Mouse (Mus musculus): ENCODE results near the gene Akr1b3. TPM values are rescaled to one million over a fixed set of nuclear protein-coding genes. Genes with fewer than 3 reads are reported as not detected.
"Not testable (repeated sequence)": the region's sequence is repeated elsewhere in the genome, so short reads cannot be mapped to it uniquely, and the experiment has no call there.

The Akr1b3 gene
- 266 and 287 TPM in 2 replicates for total RNA-seq (2015)
- 143 and 145 TPM in 2 replicates for total RNA-seq (2017)

GRCm38 (mm10) chr6:34316854-34317771, at the start of gene Akr1b3:
Gene Akr1b3 (minus strand): TSS chr6:34317478.
- ATAC-seq (replicated peaks; ENCODE audit: poor library complexity): peak; percentile 98

- ATAC-seq (replicated peaks; ENCODE audit: poor library complexity): no peak
Observed at GRCm38 (mm10) chr6:34364217-34365136, 47.2 kb upstream of the Akr1b3 start.

- no peak for ATAC-seq (replicated peaks; ENCODE audit: poor library complexity)
Observed at GRCm38 (mm10) chr6:34355841-34356240, 38.6 kb upstream of the Akr1b3 start.

GRCm38 (mm10) chr6:34355349-34355747, 38.1 kb upstream of the Akr1b3 start:
- ATAC-seq (replicated peaks; ENCODE audit: poor library complexity): no peak

- ATAC-seq (replicated peaks; ENCODE audit: poor library complexity): no peak
Observed at GRCm38 (mm10) chr6:34354354-34355348, 37.4 kb upstream of the Akr1b3 start.

- ATAC-seq (replicated peaks; ENCODE audit: poor library complexity): no peak
Observed at GRCm38 (mm10) chr6:34353658-34354353, 36.5 kb upstream of the Akr1b3 start, which contains the start of gene Akr1b8. Gene Akr1b8 (plus strand): TSS chr6:34354119.

GRCm38 (mm10) chr6:34352401-34352800, 35.1 kb upstream of the Akr1b3 start:
- no peak for ATAC-seq (replicated peaks; ENCODE audit: poor library complexity)

GRCm38 (mm10) chr6:34351481-34351880, 34.2 kb upstream of the Akr1b3 start:
- not testable (repeated sequence) for ATAC-seq (replicated peaks; ENCODE audit: poor library complexity)

- no peak for ATAC-seq (replicated peaks; ENCODE audit: poor library complexity)
Observed at GRCm38 (mm10) chr6:34350037-34350699, 32.9 kb upstream of the Akr1b3 start.

- ATAC-seq (replicated peaks; ENCODE audit: poor library complexity): peak; percentile 91
Observed at GRCm38 (mm10) chr6:34346096-34346898, 29.0 kb upstream of the Akr1b3 start.

GRCm38 (mm10) chr6:34344935-34345334, 27.7 kb upstream of the Akr1b3 start:
- no peak for ATAC-seq (replicated peaks; ENCODE audit: poor library complexity)

GRCm38 (mm10) chr6:34344135-34344850, 27.0 kb upstream of the Akr1b3 start:
- ATAC-seq (replicated peaks; ENCODE audit: poor library complexity): no peak

- no peak for ATAC-seq (replicated peaks; ENCODE audit: poor library complexity)
Observed at GRCm38 (mm10) chr6:34343426-34343825, 26.1 kb upstream of the Akr1b3 start.

- no peak for ATAC-seq (replicated peaks; ENCODE audit: poor library complexity)
Observed at GRCm38 (mm10) chr6:34342476-34342875, 25.2 kb upstream of the Akr1b3 start.

GRCm38 (mm10) chr6:34341991-34342390, 24.7 kb upstream of the Akr1b3 start:
- ATAC-seq (replicated peaks; ENCODE audit: poor library complexity): no peak

- ATAC-seq (replicated peaks; ENCODE audit: poor library complexity): no peak
Observed at GRCm38 (mm10) chr6:34337799-34338198, 20.5 kb upstream of the Akr1b3 start.

GRCm38 (mm10) chr6:34334673-34335072, 17.4 kb upstream of the Akr1b3 start:
- no peak for ATAC-seq (replicated peaks; ENCODE audit: poor library complexity)
